Mouse (Mus musculus): ENCODE results near the gene Nup133.

The Nup133 gene

GRCm38 (mm10) chr8:123953686-123954085, 4.6 kb upstream of the Nup133 start:
- DNase-seq (ENCODE audit: low read depth), result no peak

- peak; percentile 76 for DNase-seq (ENCODE audit: low read depth)
These were observed 1.2 kb upstream of the Nup133 start for GRCm38 (mm10) chr8:123950077-123950802.

- DNase-seq (ENCODE audit: low read depth), result no peak
These were observed 571 bp upstream of the Nup133 start for GRCm38 (mm10) chr8:123949686-123949986.

- DNase-seq (ENCODE audit: low read depth), result no peak
These were observed 20.0 kb downstream of the Nup133 start for GRCm38 (mm10) chr8:123929026-123929425.

- no peak for DNase-seq (ENCODE audit: low read depth)
These were observed 23.4 kb downstream of the Nup133 start for GRCm38 (mm10) chr8:123925671-123926070.

- DNase-seq (ENCODE audit: low read depth), result peak; percentile 85
These were observed 24.3 kb downstream of the Nup133 start for GRCm38 (mm10) chr8:123924719-123925118.

- no peak for DNase-seq (ENCODE audit: low read depth)
These were observed 34.4 kb downstream of the Nup133 start for GRCm38 (mm10) chr8:123914635-123915034.

GRCm38 (mm10) chr8:123912265-123912664, 36.8 kb downstream of the Nup133 start:
- DNase-seq (ENCODE audit: low read depth), result no peak

GRCm38 (mm10) chr8:123907604-123908003, 41.5 kb downstream of the Nup133 start:
- DNase-seq (ENCODE audit: low read depth), result no peak

- no peak for DNase-seq (ENCODE audit: low read depth)
These were observed 46.4 kb downstream of the Nup133 start for GRCm38 (mm10) chr8:123902653-123903052.

GRCm38 (mm10) chr8:123899366-123899765, 49.7 kb downstream of the Nup133 start:
- no peak for DNase-seq (ENCODE audit: low read depth)

- DNase-seq (ENCODE audit: low read depth), result no peak
These were observed 50.5 kb downstream of the Nup133 start for GRCm38 (mm10) chr8:123898576-123898975.

GRCm38 (mm10) chr8:123896774-123897173, 52.3 kb downstream of the Nup133 start:
- no peak for DNase-seq (ENCODE audit: low read depth)

- no peak for DNase-seq (ENCODE audit: low read depth)
These were observed 52.7 kb downstream of the Nup133 start for GRCm38 (mm10) chr8:123896366-123896761.

GRCm38 (mm10) chr8:123895680-123896365, 53.2 kb downstream of the Nup133 start:
- DNase-seq (ENCODE audit: low read depth), result no peak

GRCm38 (mm10) chr8:123895230-123895629, 53.8 kb downstream of the Nup133 start:
- DNase-seq (ENCODE audit: low read depth), result no peak

GRCm38 (mm10) chr8:123894502-123895097, 54.5 kb downstream of the Nup133 start, which contains the start of gene Acta1:
TSS of gene Acta1 (minus strand) at chr8:123894751.
- DNase-seq (ENCODE audit: low read depth), result no peak

GRCm38 (mm10) chr8:123893413-123893812, 55.7 kb downstream of the Nup133 start:
- DNase-seq (ENCODE audit: low read depth), result no peak

- no peak for DNase-seq (ENCODE audit: low read depth)
These were observed 56.4 kb downstream of the Nup133 start for GRCm38 (mm10) chr8:123892586-123893155.

GRCm38 (mm10) chr8:123891883-123892585, 57.0 kb downstream of the Nup133 start:
- no peak for DNase-seq (ENCODE audit: low read depth)

- peak; percentile 39 for DNase-seq (ENCODE audit: low read depth)
These were observed 57.8 kb downstream of the Nup133 start for GRCm38 (mm10) chr8:123891271-123891670.

- DNase-seq (ENCODE audit: low read depth), result no peak
These were observed 59.3 kb downstream of the Nup133 start for GRCm38 (mm10) chr8:123889797-123890196.

All from c-Kit-positive CD71-negative TER-119-negative erythroid progenitor cells, embryonic 14.5 days (primary cell).